Mouse (Mus musculus) thymus, postnatal 0 days (tissue): ENCODE measurements around the gene Ndufaf8. TPM values are rescaled to one million over a fixed set of nuclear protein-coding genes. Genes with fewer than 3 reads are reported as not detected.

Experiments
- DNase-seq: peaks from one replicate; pipeline ENCODE4 v3.0.0-alpha.2; 2015; ENCODE audit warnings: low spot score
- polyA plus RNA-seq: library from polyadenylated mRNA; unstranded; fragments of >200 nt; fragmentation: Nextera tagmentation; extraction: Ambion mirVana; gene quantifications from 2 replicates; pipeline ENCODE4 v1.2.1, GENCODE M21; 2015

The Ndufaf8 gene
- 112 and 121 TPM in 2 replicates for polyA plus RNA-seq

DNA sequence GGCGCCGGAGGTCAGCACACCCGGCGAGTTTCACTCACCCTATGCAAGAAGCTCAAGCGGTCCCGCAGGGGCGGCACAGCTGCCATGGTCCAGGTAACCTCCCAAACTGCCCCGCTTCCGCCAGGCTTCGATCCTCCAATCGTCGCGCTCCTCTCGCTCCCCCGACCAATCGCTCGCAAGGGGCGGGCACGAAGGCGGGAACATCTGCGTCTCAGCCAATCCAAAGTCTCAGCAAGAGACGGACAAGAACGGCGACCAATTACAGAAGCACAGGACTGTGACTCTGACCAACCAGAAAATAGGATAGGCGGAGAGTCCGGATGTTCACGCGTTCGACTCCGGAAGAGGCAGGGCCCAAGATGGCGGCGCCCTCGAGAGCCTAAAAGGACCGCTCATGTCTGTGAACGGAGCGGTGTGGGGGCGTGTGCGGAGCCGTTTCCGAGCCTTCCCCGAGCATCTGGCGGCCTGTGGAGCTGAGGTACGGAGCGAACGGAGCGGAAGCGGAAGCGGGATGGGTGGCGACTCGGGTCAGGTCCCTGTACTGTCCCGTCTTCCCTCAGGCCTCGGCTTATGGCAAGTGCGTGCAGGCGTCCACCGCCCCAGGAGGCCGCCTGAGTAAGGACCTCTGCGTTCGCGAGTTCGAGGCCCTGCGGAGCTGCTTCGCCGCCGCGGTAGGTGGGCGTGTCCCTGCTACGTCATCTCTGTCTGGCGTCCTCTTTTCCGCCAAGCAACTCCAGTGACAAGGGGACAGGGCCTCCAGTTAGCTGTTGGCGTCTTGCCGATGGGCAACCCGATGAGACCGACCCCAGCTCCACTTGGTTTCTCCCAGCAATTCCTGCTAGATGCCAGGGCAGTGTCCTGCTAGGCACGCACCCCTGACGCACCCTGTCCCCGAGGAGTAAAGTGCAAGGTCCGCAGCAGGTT lies at the start of gene Ndufaf8, which contains the start of gene Tepsin:
Gene Ndufaf8, plus strand, starts transcription at position 341 of the 924 bp plus-strand sequence.
Gene Tepsin, minus strand, starts transcription at position 144 of the 924 bp plus-strand sequence.
- peak; percentile 97 for DNase-seq

DNA sequence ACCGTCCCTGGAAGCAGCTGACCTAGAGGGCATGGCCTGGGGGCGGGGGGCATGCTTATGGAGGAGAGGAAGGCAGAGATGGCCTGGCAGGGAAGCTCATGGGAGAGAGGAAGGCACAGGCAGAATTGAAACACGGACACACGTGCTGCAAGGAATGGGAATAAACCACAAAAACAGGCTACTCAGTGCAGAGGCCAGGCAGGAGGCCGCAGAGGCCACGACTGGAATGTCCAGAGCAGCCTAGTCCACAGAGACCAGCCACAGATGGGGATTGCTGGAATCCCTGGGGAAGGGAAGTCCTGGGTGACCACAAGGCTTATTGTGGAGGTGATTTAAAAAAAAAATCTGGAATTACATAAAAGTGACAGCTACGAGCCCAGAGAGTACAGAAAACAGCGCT lies 49.7 kb upstream of the Ndufaf8 start:
- no peak for DNase-seq

DNA sequence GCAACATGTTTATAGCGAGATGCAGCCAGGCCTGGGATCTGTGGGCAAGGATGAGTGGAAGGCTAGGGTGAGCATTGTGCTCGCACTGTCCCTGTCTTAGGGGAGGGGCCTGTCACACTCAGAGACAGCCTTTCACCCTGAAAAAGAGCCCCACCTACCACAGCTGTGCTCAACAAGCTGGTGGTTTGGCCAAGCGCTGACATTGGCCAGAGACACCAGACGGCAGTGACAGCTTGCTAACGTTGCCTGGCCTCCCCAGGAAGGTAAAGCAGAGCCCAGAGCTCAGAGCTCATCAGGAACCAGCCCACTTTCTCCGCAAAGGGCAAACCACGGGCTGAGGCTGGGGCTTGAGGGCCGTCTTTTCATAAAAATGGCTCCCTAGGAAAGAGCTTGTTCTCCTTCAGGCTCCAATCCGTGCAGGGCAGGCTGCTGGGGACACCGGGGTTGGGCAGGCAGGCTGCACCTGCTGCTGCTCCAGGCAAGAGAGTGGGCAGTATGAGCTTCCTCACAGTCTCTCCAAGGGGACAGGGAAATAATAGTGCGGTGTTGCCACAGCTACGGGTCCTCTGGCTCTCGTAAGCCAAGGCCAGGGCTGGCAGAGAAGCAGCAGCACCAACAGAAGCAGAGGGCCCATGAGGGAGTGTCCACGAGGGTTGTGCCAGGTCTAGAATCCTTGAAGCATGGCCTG lies 47.5 kb upstream of the Ndufaf8 start:
- peak; percentile 33 for DNase-seq

DNA sequence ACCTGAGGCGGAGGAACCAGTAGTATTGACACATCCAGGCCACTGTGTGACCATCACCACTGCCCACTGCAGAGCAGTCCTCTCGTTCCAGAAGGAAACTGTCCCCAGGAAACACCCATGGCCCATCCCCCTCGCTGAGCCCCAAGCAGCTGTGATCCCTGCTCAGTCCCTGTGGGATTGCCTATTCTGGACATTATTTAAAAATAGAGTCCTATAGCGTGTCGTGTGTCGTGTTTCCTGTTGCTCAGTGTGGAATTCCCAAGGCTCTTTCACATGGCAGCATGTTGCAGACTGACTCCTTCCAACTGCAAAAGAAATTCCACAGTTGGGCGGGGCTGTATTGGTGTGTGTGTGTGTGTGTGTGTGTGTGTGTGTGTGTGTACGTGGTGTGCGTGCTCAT lies 46.5 kb upstream of the Ndufaf8 start:
- DNase-seq = no peak

DNA sequence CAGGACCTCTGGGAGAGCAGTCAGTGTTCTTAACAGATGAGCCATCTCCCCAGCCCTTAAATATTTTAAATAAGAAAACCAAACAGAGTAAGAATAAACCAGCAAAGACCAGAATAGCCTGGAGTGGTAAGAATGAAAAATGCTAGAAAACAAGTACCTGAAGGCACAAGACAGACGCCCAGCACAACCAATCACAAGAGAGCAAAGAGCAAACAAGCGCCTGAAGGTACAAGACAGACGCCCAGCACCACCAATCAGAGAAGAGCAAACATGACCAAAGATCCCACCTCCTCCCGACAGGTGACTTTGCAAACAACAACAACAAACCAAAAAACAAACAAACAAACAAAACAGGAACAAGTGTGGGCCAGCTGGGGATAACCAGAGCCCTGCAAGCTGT lies 44.9 kb upstream of the Ndufaf8 start:
- DNase-seq = no peak

- no peak for DNase-seq
These were observed 42.6 kb upstream of the Ndufaf8 start for GRCm38 (mm10) chr11:120055953-120056732.

GRCm38 (mm10) chr11:120060634-120061033 lies 38.1 kb upstream of the Ndufaf8 start:
- DNase-seq = no peak

DNA sequence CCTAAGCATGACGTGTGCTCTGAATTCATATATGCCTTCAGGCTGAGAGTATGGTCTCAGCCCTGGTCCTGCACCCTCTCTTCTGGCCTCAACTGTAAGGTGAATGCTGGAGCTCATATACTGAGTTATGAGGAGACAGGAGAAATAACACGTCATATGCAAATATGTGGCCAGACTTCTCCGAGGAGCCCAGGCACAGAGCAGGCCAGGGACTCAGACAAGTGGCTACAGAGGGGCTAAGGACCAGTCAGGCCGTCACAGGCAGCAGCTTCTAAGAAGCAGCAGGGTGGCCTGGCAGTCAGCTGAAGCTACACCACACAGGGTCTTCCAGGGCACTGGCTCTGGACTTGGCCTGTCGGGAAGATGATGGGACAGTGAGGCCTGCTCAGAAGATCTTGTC lies 35.4 kb upstream of the Ndufaf8 start:
- DNase-seq = no peak

DNA sequence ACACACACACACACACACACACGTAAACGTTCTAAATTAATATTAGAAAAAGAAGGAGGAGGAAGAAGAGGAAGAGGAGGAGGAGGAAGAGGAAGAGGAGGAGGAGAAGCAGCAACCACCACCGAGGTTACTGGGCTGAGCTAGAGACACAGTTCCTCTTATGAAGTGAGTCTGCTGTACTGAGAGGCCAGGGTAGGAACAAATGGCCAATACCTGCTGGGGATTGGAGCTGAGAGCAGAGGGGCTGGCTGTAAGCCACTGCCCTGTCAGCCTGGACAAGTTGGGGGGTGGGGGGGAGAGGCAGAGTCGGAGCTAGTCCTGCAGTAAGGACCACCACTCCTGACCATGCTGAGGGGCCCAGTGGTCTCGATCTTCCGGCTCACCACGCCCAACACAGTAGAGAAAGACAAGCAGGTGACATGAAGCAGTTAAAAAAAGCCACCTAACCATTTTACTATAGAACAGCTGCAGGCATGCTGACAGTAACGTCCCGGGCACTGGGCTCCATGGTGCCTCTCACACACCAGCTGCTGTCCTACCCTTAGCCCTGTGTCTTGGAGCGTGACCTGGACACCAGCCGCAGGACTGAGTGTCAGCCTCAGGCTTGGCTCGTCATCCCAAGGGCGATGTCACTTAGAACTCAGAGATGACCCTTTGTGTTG lies 34.6 kb upstream of the Ndufaf8 start:
- no peak for DNase-seq

DNA sequence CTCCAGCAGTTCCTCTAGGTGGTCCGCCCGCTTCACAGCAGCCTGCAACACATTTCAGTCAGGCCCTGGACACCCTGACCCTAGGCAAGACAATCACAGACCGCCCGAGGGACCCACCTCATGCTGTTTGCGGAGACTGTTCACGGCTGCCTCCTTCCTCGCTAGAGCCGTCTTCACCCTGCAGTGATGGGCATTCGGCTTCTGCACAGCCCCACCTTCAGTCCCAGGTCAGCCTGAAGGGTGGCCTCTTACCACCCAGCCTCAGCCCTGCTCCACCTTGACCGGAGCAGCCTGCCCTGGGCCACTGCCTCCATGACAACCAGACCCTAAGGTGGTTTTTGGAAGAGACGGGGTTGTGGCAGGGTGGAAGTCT lies 34.1 kb upstream of the Ndufaf8 start:
- no peak for DNase-seq

- DNase-seq = peak; percentile 71
These were observed 33.4 kb upstream of the Ndufaf8 start for GRCm38 (mm10) chr11:120065291-120065690.

DNA sequence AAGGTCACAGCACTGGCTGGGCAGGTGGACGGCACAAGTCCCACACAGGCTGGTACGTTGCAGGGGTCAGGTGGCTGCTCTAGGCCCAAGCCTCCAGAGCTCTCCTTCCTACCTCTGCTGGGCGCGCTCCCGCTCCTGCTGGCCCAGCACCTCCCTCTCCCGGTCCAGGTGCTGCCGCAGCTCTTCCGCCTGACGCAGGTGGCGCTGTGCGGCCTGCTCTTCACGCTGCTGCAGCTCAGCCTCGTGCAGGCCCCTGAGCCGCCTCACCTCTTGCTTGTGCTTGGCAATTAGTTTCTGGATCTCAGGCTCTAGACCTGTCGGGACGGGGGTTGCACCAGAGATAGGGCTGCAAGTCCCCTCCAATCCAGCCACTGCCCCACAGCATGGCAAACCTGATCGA lies 30.9 kb upstream of the Ndufaf8 start:
- DNase-seq = no peak

GRCm38 (mm10) chr11:120069261-120069660 lies 29.5 kb upstream of the Ndufaf8 start:
- DNase-seq = no peak

DNA sequence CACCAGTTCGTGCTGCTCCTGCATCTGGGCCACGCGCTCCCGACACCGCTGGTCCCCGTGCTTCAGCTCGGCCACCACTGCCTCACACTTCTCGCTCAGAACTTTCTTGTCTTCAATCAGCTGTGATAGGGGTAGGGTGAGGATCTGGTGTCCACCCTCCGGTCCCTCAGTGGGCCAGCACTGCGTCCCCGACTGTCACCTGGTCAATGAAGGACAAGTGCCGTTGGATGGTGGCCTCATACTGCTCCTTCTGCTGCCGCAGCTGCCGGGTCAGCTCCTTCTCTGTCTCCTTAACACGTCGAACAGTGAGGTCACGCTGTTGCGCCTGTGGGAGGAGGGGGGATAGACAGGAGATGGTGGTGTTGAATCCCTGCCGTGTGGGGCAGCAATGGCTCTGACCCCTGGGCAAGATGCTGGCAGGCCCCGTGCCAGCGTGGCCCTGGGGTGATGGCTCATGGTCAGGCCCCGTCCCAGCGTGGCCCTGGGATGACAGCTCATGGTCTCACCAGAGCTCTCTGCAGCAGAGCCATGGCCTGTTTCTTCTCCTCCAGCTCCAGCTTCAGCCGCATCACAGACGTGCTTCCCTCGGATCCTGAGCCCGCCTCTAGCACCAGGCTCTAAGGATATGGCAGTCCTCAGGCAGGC lies 28.3 kb upstream of the Ndufaf8 start:
- DNase-seq = no peak

DNA sequence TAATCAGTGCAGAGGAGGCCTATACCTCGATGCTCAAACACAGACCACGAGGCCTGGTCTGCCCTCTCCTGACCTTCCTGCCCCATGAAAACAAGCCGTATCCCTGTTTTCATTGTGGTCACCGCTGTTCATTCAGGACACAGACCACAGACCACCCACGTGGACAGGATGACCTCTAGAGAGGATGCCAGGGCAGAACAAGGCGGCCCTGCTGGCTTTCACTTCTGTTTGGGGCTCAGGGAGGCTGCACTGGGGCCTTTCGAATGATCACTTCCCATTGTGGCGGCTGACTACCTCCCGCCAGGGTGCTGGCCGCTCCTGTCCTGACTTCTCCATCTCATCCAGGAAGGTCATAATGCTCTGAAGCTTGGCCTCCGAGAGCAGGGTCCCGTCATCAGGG lies 27.7 kb upstream of the Ndufaf8 start:
- DNase-seq = no peak

DNA sequence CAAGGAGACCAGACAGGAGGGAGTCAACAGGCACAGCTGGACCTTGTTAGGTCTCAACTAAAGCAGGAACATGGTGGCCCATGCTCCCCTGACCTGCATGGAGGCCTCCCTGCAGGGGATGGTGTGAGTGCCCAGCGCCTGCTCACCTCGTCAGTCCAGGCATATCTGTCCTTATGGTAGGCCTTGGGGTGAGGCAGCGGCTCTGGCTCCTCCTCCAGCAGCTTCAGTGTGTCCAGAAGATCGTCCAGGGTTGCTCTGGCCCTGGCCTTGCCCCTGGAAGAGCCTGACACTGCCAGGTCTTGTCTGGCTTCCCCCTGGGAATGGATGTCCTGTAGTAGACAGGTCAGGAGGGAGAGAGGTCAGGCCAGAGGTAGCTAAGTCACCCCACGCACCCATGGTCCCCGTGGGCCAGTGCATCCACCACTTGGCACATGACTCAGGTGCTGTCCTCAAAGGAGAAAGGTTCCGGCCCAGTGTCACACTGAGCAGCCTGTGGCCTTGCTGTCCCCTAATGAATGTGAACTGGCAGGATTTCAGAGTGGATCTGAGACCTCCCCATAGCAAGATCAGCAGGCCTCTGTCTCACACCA lies 26.9 kb upstream of the Ndufaf8 start:
- DNase-seq = no peak

DNA sequence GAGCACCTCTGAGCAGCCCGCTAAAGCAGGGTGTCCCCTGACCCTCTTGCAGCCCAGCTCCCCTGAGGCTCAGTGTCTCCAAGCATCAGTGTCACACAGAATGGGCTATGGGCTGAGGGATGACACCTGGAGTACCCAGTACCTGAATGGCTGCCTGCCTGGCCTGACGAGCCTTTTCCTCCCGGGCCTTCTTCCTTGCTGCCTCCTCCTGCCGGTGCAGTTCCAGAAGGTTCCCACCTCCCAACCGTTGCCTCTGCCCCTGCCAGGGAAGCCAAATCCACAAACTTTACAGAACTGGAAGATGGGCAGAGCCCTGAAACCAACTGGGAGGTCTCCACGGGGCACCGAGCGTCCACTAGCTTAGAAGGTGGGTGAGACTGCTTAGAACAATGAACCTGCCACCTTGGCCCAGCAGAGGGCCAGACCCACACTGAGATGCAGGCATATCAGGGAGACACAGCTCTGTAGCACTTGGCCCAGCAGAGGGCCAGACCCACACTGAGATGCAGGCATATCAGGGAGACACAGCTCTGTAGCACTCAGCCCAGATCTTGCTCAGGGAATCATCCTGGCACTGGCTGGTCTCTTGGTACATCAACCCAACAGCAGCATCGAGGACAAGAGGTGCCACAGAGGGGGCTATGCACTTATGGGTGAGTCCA lies 25.6 kb upstream of the Ndufaf8 start:
- no peak for DNase-seq

GRCm38 (mm10) chr11:120076191-120076590 lies 22.5 kb upstream of the Ndufaf8 start:
- DNase-seq = no peak

- DNase-seq = no peak
These were observed 18.4 kb upstream of the Ndufaf8 start for GRCm38 (mm10) chr11:120080282-120080681.
